Mouse (Mus musculus): ENCODE data around the gene Emc10. TPM values are rescaled to one million over a fixed set of nuclear protein-coding genes. Genes with fewer than 3 reads are reported as not detected.

Emc10 gene
- total RNA-seq, 2 experiments from 2014 or later, result 41.4 to 53.2 TPM

DNA sequence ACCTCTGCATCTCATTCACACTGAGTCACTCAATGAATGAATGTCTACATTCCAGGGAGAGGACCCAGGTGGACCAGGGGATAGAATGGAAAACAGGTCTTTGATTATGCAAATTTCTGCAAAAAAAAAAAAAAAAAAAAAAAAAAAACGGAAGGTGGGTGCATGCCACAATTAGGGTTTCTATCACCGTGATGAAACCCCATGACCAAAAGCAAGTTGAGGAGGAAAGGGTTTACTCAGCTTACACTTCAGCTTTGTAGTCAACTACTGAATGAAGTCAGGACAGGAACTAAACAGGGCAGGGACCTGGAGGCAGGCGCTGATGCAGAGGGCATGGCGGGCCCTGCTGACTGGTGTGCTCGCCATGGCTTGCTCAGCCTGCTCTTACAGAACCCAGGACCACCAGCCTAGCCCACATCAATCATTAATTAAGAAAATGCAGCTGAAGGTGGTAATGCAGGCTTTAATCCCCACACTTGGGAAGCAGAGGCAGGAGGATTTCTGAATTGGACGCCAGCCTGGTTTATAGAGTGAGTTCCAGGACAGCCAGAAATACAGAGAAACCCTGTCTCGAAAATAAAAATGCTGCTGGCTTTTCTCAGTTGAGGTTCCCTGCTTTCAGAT is 10.6 kb downstream of the Emc10 start:
- DNase-seq, result no peak

DNA sequence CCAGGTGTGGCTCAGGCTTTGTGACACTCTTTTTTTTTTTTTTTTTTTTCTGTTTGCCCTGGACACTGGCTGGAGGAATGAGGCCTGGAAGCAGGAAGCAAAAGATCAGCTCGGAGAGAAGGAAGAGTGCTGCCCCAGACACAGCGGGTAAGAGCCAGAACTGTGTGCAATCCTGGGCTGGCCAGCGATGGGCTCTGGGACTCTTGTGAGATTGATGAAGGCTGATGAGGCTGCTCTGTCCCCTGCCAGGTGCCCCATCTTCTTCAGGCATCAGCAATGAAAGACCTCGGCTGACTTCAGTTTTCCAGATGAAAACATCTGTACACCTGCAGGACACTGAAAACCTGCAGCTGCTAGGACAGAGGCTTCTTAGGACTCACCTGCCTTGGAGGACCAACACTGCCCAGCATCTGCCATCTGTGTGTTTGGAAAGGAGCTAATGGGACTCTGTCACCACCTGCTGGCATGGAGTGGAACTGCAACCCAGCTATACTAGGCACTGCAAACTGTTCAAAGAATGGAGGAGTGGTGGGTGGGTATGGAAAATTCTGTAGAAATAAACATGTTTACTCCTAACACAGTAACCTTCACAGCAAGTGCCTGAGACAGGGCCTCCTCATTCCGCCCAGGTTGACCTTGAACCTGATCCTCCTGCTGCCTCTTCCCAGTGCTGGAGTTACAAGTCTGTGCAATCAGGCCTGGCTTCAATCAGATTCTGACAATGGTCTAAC is 11.3 kb downstream of the Emc10 start:
- DNase-seq, result peak; percentile 20

DNA sequence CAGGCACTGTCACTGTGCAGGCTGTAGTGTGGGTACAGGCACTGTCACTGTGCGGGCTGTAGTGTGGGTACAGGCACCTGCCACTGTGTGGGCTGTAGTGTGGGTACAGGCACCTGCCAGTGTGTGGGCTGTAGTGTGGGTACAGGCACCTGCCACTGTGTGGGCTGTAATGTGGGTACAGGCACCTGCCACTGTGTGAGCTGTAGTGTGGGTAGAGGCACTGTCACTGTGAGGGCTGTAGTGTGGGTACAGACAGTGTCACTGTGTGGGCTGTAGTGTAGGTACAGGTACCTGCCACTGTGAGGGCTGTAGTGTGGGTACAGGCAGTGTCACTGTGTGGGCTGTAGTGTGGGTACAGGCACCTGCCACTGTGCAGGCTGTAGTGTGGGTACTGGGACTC is 12.2 kb downstream of the Emc10 start:
- no peak for DNase-seq

DNA sequence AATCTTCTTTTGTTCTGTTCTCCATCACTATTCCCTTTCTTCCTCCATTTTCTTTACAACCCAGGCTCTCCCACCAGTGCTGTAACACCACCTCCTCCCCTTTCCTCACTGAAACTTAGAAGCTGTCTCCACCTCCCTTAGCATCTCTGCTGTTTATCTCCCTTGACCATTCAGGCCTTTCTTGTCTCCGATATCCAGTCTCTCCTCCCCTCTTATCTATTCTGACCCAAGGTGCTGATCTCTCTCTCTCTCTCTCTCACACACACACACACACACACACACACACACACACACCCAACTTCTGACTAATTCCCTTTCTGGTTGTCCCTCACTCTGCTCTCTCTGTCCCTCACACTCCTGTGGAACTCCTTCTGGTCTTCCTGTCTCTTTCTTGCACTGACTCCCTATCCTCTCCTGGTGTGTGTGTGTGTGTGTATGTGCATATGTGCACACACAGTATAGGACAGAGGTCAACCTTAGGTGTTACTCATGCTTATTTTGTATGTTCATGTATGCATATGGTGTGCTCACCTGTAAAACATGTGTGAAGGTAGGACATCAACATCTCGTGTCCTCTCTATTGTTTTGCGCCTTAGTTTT is 13.4 kb downstream of the Emc10 start:
- DNase-seq, result no peak

DNA sequence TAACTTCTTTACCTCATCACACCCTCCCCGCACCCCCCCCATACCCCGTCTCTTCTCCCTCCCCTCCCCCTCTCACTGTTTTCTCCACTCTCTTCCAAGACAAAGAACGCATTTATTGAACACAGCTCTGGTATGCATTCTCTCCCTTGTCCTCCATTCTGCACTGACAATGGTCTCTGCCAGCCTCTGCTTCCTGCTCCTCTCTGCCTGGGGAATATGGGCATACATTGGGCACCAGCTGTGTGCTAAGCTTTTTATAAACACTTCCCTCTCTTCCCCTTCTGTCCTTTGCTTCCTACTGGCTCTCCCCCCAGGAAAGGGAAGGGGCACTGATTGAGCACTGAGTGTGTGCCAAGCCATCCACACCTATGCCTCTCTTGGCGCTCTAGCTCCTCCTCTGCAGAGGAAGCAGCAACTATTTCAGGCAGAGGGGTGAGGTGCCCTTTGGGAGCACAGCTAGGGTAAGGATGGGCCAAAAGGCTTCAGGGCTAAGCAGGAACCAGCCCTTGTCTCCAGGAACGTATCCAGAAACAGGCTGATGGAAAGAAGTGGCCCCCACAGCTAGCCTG is 21.2 kb downstream of the Emc10 start:
- DNase-seq, result no peak

DNA sequence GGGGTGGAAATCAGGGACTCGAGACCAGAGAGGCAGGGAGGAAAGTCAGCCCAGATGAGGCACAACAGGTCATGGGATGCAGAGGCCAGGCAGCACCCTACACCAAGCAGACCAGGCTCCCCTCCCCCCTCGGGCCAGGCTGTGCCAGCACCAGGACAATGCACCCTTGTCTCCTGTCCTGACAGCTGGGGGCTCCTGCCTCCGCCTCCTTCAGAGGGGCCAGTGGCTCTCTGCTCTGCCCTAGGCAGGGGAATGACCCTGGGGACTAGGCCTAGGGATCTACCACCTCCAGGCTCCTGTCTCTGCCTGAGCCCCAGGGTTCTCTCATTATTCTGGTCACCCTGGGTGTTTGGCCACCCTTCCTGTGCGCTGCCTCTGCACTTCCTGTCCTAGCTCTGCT is 21.9 kb downstream of the Emc10 start:
- peak; percentile 78 for DNase-seq

DNA sequence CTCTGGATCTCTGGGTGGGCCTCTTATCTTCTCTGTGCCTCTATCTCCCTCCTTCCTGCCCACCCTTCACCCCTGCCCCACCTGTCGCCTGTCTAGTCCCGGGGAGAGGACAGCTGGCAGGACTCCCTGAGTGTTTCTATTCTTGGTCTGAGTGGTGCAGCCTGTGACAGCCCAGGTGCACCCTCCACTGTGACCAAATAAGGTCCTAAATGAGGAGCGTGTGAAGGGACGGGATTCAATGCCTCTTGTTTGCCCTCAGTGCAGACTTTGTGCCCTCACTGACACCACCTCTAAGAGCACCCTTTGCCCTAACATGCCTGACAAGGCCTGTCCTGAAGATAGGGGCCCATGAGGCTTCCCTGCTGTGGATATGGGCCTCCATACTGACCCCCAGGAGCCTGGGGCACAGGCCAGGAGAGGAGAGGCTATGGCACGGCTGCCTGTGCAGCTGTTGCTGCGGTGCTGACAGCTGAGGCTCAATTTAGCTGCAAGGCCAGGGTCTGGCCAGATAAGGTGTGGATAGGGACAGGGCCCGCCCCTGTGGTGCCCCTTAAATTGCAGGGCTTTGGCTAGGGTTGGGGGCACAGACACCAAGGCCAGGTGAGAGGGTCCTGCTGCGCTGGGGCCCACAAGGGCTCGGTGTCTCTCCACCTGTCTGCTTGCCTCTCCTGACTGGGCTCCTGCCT is 23.2 kb downstream of the Emc10 start:
- DNase-seq, result peak; percentile 83

DNA sequence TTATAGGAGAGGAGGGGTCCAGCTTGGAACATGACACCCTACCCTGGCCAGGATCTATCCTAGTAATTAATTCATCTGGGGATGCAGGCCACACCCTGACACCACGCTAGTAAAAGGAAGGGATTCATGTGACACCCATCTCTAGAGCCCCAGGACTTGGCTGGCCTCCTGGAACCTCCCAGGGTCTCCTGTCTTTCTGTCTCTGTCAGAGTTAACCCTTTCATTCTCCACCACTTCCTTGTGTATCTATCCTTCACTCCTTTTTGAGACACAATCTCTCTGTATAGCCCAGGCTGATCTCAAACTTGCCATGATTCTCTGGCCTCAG is 23.8 kb downstream of the Emc10 start:
- no peak for DNase-seq

DNA sequence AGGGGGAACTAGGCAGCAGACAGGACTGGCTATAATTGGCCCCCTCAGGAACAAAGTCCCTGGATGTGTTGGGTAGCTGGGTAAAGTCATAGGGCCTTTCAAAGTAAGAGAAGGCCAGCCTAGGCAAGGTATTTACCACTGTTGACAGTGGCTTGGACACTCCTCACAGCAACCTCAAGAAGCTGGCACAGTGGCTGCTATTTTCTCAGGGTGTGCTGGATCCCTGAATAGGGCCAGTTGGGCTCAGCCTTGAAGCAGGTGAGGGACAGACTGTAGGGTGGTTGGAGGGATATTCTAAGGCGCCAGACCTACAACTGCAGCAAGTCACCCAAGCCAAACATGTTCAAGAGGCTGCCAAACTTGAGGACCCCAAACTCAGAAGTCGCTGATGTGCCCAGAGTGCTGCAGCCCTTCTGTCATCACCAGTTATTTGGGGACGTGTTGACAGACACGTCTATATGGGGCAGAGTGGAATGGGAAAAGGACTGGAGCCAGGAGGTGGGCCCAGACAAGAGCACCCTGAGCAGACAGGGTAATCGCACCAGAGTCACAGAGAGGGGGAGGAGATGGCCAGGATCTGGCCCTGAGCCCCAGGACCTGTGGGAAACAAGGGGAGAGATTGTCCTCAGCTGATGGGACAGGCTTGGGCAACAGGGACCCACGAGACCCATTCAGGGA is 24.3 kb downstream of the Emc10 start:
- DNase-seq, result peak; percentile 70

DNA sequence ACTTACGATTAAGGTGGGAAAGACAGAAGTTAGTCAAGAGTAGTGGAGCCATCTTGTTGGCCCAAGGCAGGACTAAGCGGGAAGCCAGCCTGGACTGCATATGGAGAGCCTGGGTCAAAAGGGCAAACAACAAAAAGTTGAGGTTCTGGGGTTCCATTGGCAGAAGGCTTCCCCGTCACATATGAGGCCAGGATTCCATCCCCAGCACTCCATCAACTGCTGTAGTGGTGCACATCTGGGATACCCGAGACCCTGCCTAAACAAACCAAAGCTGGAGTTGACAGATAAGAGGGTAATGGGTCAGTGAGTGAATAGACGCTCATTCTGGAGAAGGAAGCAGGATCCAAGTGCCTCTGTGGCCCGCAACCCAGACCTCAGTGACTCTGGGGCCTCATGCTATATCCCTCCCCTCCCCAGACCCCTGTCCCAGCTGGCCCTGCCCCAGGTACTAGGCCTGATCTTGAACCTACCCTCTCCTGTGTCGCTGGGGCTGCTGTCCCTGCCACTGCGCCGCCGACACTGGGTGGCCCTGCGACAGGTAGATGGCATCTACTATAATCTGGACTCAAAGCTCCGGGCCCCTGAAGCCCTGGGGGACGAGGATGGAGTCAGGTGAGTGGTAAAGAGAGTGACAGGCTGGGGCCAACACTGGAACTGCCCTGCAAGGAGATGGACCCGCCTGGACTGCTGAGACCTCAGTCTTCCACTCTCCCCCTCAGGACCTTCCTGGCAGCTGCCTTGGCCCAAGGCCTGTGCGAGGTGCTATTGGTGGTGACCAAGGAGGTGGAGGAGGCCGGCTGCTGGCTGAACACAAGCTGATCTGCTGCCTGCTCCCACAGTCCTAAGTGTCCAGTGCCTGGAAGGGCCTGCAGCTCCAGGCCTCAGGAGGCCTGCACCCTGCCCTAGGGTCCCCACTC is 25.4 kb downstream of the Emc10 start:
- DNase-seq, result no peak

DNA sequence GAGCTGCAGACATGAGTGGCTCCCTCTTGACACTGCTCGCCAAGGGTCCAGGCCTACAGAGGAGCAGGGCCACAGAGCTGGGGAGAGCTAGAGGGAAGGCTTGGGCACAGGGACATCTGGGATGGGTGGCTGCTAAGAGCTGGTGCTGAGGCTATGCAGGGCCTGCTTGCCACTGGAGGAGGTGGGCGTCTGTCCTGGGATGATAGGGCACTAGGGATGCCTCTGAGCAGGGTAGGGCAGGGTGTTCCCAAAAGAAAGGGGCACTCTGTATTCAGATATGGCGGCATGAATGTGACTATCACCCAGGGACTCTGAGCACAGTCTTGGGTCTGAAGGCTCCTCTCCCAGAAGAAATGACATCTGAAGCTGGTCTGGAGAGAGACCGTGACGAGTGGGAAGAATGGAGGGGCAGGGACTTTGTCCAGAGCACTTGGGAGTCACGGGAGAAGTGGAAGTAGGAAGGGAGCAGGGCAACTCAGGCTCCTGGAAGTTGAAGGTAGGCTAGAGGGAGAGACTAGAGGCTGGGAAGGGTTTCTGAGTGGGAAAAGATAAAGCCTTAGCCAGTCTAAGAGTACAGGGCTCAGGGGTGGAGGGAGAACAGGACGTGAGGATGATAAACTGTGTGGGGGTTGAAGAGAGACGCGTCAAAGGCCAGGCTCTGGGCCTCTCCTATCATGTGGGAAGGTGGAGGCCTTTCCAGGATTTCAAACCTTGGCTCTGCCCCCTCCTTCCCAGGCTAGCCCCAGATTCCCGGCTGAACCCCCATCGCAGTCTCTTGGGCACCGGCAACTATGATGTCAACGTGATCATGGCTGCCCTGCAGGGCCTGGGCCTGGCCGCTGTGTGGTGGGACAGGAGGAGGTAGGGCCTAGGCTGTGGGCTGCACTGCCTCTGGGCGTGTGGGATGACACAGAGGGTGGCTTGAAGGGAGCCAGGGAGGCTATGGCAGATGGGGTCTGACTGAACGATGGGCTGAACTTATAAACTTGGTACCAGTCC is 26.4 kb downstream of the Emc10 start:
- DNase-seq, result no peak

DNA sequence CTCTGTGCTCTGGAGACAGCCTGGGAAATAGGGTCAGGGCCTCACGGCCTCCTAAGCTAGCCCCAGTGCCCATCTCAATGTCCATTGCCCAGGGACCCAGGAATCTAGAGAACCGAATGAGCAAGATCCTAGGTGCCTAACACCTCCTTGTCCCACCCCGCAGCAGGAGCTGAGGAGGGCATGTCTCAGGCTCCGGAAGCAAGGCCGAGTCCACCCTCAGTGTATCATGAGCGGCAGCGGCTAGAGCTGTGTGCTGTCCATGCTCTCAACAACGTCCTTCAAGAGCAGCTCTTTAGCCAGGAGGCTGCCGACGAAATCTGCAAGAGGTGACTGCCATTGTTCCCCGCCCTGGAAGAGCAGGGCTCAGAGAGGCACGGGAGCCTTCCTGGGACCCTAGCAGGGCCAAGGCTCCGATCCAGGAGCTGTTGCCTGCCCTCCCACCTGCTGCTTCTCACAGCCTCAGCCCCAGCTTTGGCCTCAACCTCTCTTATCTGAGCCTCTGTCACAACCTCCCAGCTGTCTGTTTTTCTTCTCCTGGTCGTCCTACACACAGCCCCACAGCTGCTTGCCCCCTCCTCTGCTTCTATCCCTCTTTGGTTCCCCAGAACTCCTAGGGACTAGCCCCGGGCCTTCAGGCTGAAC is 27.6 kb downstream of the Emc10 start:
- no peak for DNase-seq

DNA sequence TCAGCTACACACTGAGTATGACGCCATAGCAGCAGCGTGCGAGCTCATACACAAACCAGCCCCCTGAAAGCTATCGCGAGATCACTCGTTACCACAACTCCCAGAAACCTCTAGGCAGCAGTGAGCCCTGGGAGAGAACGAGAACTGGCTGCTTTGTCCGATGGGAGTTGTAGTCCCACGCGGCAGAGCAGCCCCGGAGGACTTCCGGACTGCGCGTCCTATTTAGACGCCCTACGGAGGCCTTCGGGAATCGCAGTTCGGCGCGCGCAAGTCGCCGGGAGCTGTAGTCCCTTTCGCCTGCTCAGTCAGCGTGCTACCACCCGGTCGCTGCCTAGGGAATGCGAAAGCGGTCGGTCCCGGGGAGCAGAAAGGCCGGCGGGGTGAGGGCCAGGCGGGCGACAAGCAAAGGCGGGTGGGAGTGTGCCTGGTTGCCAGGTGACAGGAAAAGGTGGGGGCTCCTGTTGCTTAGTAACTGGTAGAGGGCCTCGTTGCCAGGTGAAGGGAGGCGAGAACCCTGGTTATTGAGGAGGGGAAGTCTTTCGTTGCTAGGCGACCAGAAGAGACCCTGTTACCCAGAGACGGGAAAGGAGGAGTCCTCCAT is 28.4 kb downstream of the Emc10 start, which contains the start of gene Josd2:
TSS of gene Josd2 (plus strand) at position 170 of the 601 bp plus-strand sequence.
- peak; percentile 97 for DNase-seq

DNA sequence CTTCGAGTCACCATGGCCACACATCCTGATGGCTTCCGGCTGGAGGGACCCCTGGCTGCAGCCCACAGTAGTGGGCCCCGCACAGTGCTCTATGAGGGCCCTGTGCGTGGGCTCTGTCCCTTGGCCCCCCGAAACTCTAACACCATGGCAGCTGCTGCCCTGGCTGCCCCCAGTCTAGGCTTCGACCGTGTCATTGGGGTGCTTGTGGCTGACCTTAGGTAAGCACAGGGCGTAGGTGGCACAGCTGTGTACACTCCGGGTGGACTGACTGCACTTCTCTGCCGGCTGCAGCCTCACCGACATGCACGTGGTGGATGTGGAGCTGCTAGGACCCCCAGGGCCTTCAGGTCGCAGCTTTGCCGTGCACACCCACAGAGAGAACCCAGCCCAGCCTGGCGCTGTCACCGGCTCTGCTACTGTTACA is 29.4 kb downstream of the Emc10 start:
- DNase-seq, result no peak

DNA sequence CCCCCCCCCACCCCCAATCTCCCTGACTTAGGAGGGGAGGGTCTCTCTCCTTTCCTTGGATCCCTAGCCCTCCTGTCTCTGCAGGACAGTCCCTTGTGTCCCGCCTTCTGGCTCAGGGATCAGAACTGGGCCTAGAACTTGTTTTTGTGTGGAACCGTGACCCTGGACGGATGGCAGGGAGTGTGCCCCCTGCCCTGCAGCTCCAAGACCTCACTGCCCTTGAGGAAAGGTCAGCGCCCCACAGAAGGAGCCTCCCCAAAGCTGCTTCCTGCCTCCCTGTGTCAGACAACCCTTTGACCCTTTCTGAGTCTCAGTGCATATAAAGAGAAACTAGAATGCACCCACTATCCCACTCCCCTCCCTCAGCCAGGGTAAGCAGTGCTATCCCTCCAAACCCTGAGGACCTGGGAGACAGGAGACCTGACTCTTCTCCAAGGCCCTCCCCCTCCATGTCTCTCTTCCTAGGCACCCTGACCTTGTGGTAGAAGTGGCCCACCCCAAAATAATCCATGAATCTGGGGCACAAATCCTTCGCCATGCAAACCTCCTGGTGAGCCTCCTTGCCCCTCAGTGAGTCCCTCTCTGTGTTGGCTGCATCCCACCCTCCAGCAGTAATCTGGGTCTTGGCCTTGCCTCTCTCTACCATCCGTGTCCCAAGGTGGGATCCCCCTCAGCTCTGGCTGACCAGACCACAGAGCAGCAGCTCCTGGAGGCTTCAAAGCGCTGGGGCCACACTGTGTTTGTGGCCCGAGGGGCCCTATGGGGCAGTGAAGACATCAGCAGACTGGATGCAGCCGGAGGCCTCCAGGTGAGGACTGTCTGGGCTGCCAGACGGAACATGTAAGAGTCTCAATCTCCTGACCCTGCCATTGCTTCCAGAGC is 30.1 kb downstream of the Emc10 start:
- no peak for DNase-seq

DNA sequence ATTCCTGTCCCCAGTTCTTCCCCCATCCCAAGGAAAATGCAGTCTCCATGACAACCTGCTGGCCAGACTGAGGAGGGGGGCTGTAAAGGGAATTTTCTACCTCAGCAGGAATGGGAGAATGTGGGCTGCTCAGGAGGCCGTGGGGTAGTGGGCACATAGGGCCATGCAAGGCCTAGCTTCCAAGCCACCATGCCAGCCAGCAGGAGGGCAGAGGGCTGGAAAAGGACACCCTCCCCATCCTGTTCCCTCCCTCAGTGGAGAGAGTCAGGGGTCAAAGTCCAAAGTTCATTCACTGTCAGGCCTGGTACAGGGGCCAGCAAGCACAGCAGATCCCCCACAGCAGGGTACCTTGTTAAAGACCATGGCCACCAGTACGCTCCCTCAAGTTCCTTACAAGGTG is 31.2 kb downstream of the Emc10 start, which contains the start of gene Aspdh:
TSS of gene Aspdh (plus strand) at position 281 of the 400 bp plus-strand sequence.
- no peak for DNase-seq

DNA sequence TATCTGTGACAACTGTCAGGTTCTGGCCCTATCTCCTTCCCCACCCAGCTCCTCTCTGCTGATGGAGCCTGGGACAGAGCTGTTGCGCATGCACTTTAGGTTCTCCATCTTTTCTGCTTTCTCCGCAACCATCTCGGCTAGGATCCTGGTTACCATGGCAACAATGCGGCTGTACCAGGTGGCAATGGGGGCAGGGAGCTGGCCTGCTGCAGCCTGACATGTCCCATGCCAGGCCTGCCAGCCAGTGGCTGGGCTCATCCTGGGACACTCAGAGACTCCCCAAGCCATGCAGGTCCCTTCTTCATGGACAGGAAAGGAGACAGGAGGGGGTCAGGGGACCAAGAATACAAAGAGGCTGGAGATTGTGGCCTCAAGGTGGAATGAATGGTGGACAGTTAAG is 31.8 kb downstream of the Emc10 start:
- no peak for DNase-seq
